23 mouse cellular contexts compared by ENCODE assay signal in the genomic region with DNA sequence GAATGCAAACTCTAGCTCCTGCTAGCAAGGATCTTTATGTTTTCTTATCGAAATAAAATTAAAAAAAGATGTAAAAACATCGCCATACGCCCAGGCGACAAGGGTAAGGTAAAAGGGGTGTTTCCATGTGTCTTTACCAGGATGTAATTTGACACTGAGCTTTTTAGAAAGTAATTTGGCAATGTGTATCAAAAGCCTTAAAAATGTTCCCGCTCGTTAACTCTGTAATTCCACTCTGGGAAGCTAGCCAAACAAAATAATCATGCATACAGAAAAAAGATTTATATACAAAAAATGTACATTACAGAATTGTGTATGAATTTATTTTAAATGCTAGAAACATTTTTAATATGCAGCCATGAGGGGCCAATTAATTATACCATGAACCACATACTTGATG.
DNase-seq lines count a peak whose midpoint lies in the region; ATAC-seq and TF ChIP-seq lines count a peak whose summit lies in the region.
"Had no signal": no experiment of that assay in that cellular context is flagged by ENCODE, and none has a peak within 500 bp of the region (broad histone marks: within the 10 kb centered on the region; RNA-seq: fewer than 3 reads in every experiment).

No protein-coding gene starts in this region.

- ATAC-seq in forebrain, embryonic 15.5 days (replicated peaks), result no peak
- ATAC-seq in forebrain, embryonic 13.5 days, result no peak
- ATAC-seq in kidney, embryonic 16.5 days (ENCODE audit: low FRiP score, low TSS enrichment), result no peak
- no peak for ATAC-seq in embryonic facial prominence, embryonic 15.5 days (ENCODE audit: insufficient number of reproducible peaks, low FRiP score, low TSS enrichment, low read depth)
- no peak for ATAC-seq in midbrain, postnatal 0 days (ENCODE audit: low FRiP score)
- ATAC-seq: CD4-positive, CD25-positive, alpha-beta regulatory T cell, adult 4 months; intestine, embryonic 15.5 days had no signal

- TF ChIP-seq POLR2A in brain, embryonic 14.5 days (IDR thresholded peaks at IDR 0.05; ENCODE audit: borderline replicate concordance, extremely low read depth, insufficient read depth, insufficient read length, poor library complexity, severe bottlenecking), result no peak

- no peak overlapping the region for H3K9ac ChIP-seq in forebrain, embryonic 15.5 days (replicated peaks)
- H3K9ac ChIP-seq in forebrain, embryonic 13.5 days, result no peak overlapping the region
- H3K9ac ChIP-seq in kidney, embryonic 16.5 days (replicated peaks; ENCODE audit: low read length), result no peak overlapping the region
- H3K9ac ChIP-seq in embryonic facial prominence, embryonic 15.5 days, result no peak overlapping the region
- no peak overlapping the region for H3K9ac ChIP-seq in midbrain, postnatal 0 days (replicated peaks; ENCODE audit: low read length, poor library complexity, severe bottlenecking)
- H3K9ac ChIP-seq: heart, embryonic 15.5 days; hindbrain, embryonic 15.5 days; intestine, embryonic 15.5 days; liver, embryonic 14.5 days; midbrain, embryonic 12.5 days had no signal

- H3K4me1 ChIP-seq in forebrain, embryonic 15.5 days, result peaks cover 39% of the 10 kb centered on the region
- peaks cover 31% of the 10 kb centered on the region for H3K4me1 ChIP-seq in forebrain, embryonic 13.5 days
- peaks cover 23% of the 10 kb centered on the region; the same call in 1 of the 2 replicates for H3K4me1 ChIP-seq in kidney, embryonic 16.5 days (ENCODE audit: insufficient read depth, low read length)
- H3K4me1 ChIP-seq in embryonic facial prominence, embryonic 15.5 days, result 0 out of 2 replicates have a peak, but pooled peaks cover 3% of the 10 kb centered on the region
- H3K4me1 ChIP-seq in midbrain, postnatal 0 days (ENCODE audit: insufficient read depth, low read length), result 0 out of 2 replicates have a peak, but pooled peaks cover 2% of the 10 kb centered on the region
- H3K4me1 ChIP-seq: heart, embryonic 15.5 days; midbrain, embryonic 12.5 days had no signal

- 26% methylated on average over 6 of the region's 6 CpGs for WGBS in forebrain, embryonic 15.5 days
- 30% methylated on average over 6 of the region's 6 CpGs for WGBS in forebrain, embryonic 13.5 days
- WGBS in kidney, embryonic 16.5 days, result 24% methylated on average over 6 of the region's 6 CpGs
- 13% methylated on average over 6 of the region's 6 CpGs for WGBS in embryonic facial prominence, embryonic 15.5 days
- 74% methylated on average over 6 of the region's 6 CpGs for WGBS in midbrain, postnatal 0 days

- H3K27ac ChIP-seq in forebrain, embryonic 15.5 days (replicated peaks), result peak overlapping the region; percentile 70
- no peak overlapping the region for H3K27ac ChIP-seq in forebrain, embryonic 13.5 days
- H3K27ac ChIP-seq in kidney, embryonic 16.5 days (ENCODE audit: low read length), result peak overlapping the region; percentile 69; the same call in 1 of the 2 replicates
- no peak overlapping the region for H3K27ac ChIP-seq in embryonic facial prominence, embryonic 15.5 days (replicated peaks)
- no peak overlapping the region for H3K27ac ChIP-seq in midbrain, postnatal 0 days (ENCODE audit: low read depth, low read length)
- H3K27ac ChIP-seq: hindbrain, embryonic 15.5 days; intestine, embryonic 15.5 days; liver, embryonic 14.5 days; midbrain, embryonic 12.5 days; stomach, postnatal 0 days had no signal

- H3K4me2 ChIP-seq in forebrain, embryonic 15.5 days (replicated peaks), result no peak overlapping the region
- H3K4me2 ChIP-seq in forebrain, embryonic 13.5 days, result no peak overlapping the region
- peak overlapping the region; percentile 32; the same call in 1 of the 2 replicates for H3K4me2 ChIP-seq in kidney, embryonic 16.5 days (replicated peaks; ENCODE audit: low read depth, low read length)
- peak overlapping the region; percentile 19; the same call in 1 of the 2 replicates for H3K4me2 ChIP-seq in embryonic facial prominence, embryonic 15.5 days (replicated peaks)
- H3K4me2 ChIP-seq in midbrain, postnatal 0 days (ENCODE audit: low read depth, low read length, poor library complexity, severe bottlenecking), result no peak overlapping the region
- H3K4me2 ChIP-seq: heart, embryonic 15.5 days; hindbrain, embryonic 15.5 days; intestine, embryonic 15.5 days; midbrain, embryonic 12.5 days had no signal

- no peak overlapping the region for H3K4me3 ChIP-seq in forebrain, embryonic 15.5 days
- no peak overlapping the region for H3K4me3 ChIP-seq in forebrain, embryonic 13.5 days
- H3K4me3 ChIP-seq in kidney, embryonic 16.5 days (ENCODE audit: low read length), result no peak overlapping the region
- H3K4me3 ChIP-seq in embryonic facial prominence, embryonic 15.5 days (replicated peaks), result no peak overlapping the region
- H3K4me3 ChIP-seq in midbrain, postnatal 0 days (ENCODE audit: low read depth, low read length), result no peak overlapping the region
- H3K4me3 ChIP-seq: erythroblast, embryonic 14.5 days; heart, embryonic 15.5 days; hindbrain, embryonic 15.5 days; intestine, embryonic 15.5 days; midbrain, embryonic 12.5 days had no signal

- no peaks in the 10 kb centered on the region for H3K36me3 ChIP-seq in forebrain, embryonic 15.5 days
- no peaks in the 10 kb centered on the region for H3K36me3 ChIP-seq in forebrain, embryonic 13.5 days (ENCODE audit: poor library complexity, severe bottlenecking)
- H3K36me3 ChIP-seq in kidney, embryonic 16.5 days (ENCODE audit: insufficient read depth, low read length), result no peaks in the 10 kb centered on the region
- no peaks in the 10 kb centered on the region for H3K36me3 ChIP-seq in embryonic facial prominence, embryonic 15.5 days
- H3K36me3 ChIP-seq in midbrain, postnatal 0 days (ENCODE audit: insufficient read depth, low read length), result no peaks in the 10 kb centered on the region
- H3K36me3 ChIP-seq: heart, embryonic 15.5 days; hindbrain, embryonic 15.5 days; intestine, embryonic 15.5 days; midbrain, embryonic 12.5 days had no signal

- H3K9me3 ChIP-seq in forebrain, embryonic 15.5 days, result no peaks in the 10 kb centered on the region
- no peaks in the 10 kb centered on the region for H3K9me3 ChIP-seq in forebrain, embryonic 13.5 days (replicated peaks)
- no peaks in the 10 kb centered on the region for H3K9me3 ChIP-seq in kidney, embryonic 16.5 days (ENCODE audit: low read length)
- no peaks in the 10 kb centered on the region for H3K9me3 ChIP-seq in embryonic facial prominence, embryonic 15.5 days (replicated peaks)
- no peaks in the 10 kb centered on the region for H3K9me3 ChIP-seq in midbrain, postnatal 0 days (ENCODE audit: low read length)
- H3K9me3 ChIP-seq: heart, embryonic 15.5 days; hindbrain, embryonic 15.5 days; intestine, embryonic 15.5 days; midbrain, embryonic 12.5 days had no signal

- H3K27me3 ChIP-seq in forebrain, embryonic 15.5 days, result no peaks in the 10 kb centered on the region
- H3K27me3 ChIP-seq in forebrain, embryonic 13.5 days, result no peaks in the 10 kb centered on the region
- no peaks in the 10 kb centered on the region for H3K27me3 ChIP-seq in kidney, embryonic 16.5 days (ENCODE audit: insufficient read depth, low read length)
- H3K27me3 ChIP-seq in embryonic facial prominence, embryonic 15.5 days, result 0 out of 2 replicates have a peak, but pooled peaks cover 2% of the 10 kb centered on the region
- H3K27me3 ChIP-seq in midbrain, postnatal 0 days (ENCODE audit: insufficient read depth, low read length), result no peaks in the 10 kb centered on the region
- H3K27me3 ChIP-seq: heart, embryonic 15.5 days; hindbrain, embryonic 15.5 days; intestine, embryonic 15.5 days; midbrain, embryonic 12.5 days had no signal

- no peak for DNase-seq in kidney, postnatal 4 days
- peak; percentile 70 for DNase-seq in brain, embryonic 14.5 days (ENCODE audit: low read depth)
- no peak for DNase-seq in midbrain, postnatal 0 days (ENCODE audit: low spot score)
- DNase-seq: adrenal gland, postnatal 14 days; cerebellum, adult 8-10 months; cerebellum, postnatal 36 days; embryo, embryonic 11 days; gastrocnemius, postnatal 25 days; heart, adult 18-20 months; heart, postnatal 4 days; thymus, adult 2 months had no signal

- no peak for TF ChIP-seq CTCF in brain, embryonic 14.5 days (IDR thresholded peaks at IDR 0.05; ENCODE audit: borderline replicate concordance, extremely low read depth, insufficient read depth, insufficient read length)
- TF ChIP-seq CTCF in midbrain, postnatal 0 days (IDR thresholded peaks at IDR 0.05), result no peak

Comparison
In these comparisons a context has a peak if more than half of its experiments do, and no peak if none do; other contexts are left out.
1. H3K27ac ChIP-seq: peak in forebrain, embryonic 15.5 days (single experiment) and kidney, embryonic 16.5 days (single experiment); none in forebrain, embryonic 13.5 days (single experiment), embryonic facial prominence, embryonic 15.5 days (single experiment) and midbrain, postnatal 0 days (single experiment).
2. H3K4me2 ChIP-seq: peak in kidney, embryonic 16.5 days (single experiment) and embryonic facial prominence, embryonic 15.5 days (single experiment); none in forebrain, embryonic 15.5 days (single experiment), forebrain, embryonic 13.5 days (single experiment) and midbrain, postnatal 0 days (single experiment).